Mouse (Mus musculus) E14TG2a.4 (cell line): ENCODE measurements around the gene Adm.

ENCODE experiments used
- H3K27me3 ChIP-seq: 2 replicates; pipeline ENCODE4 v1.6.1; 2014; ENCODE audit warnings: low read length, control low read depth; ENCODE audit not compliant: insufficient read depth
- H3K36me3 ChIP-seq: 2 replicates; pipeline ENCODE4 v1.6.1; 2014; ENCODE audit warnings: low read length, control low read depth; ENCODE audit not compliant: insufficient read depth
- H3K4me1 ChIP-seq: replicated peaks from 2 replicates; pipeline ENCODE4 v1.6.1; 2014; ENCODE audit warnings: low read depth, low read length, control low read depth
- H3K4me3 ChIP-seq: replicated peaks from 2 replicates; pipeline ENCODE4 v1.5.1; 2014; ENCODE audit warnings: mild to moderate bottlenecking, low read length
- H3K9me3 ChIP-seq: 2 replicates; pipeline ENCODE4 v1.6.1; 2014; ENCODE audit warnings: low read length, control low read depth
- CTCF ChIP-seq: conservative IDR thresholded peaks from 2 replicates; pipeline ENCODE4 v1.5.1; 2014; ENCODE audit warnings: low read length
- NANOG ChIP-seq: IDR thresholded peaks from 2 replicates; pipeline ENCODE4 v1.6.1; 2014; ENCODE audit warnings: borderline replicate concordance, low read length, mixed read lengths
- POU5F1 ChIP-seq: IDR thresholded peaks from 2 replicates; pipeline ENCODE4 v1.6.1; 2014; ENCODE audit warnings: low read length, borderline replicate concordance

Gene Adm

GRCm38 (mm10) chr7:110668247-110668646, 40.8 kb downstream of the Adm start:
- H3K4me1 ChIP-seq = peaks cover 14% of the 10 kb centered on the region
- H3K27me3 ChIP-seq = no peaks in the 10 kb centered on the region
- no peaks in the 10 kb centered on the region for H3K36me3 ChIP-seq
- TF ChIP-seq CTCF (no peak), NANOG (no peak), POU5F1 (no peak)
- no peak overlapping the region for H3K4me3 ChIP-seq
- H3K9me3 ChIP-seq = no peaks in the 10 kb centered on the region

GRCm38 (mm10) chr7:110668756-110669155, 41.3 kb downstream of the Adm start:
- Histone ChIP-seq H3K36me3 (no peaks in the 10 kb centered on the region), H3K27me3 (no peaks in the 10 kb centered on the region), H3K9me3 (no peaks in the 10 kb centered on the region), H3K4me3 (no peak overlapping the region), H3K4me1 (peaks cover 14% of the 10 kb centered on the region)
- TF ChIP-seq POU5F1 (no peak), NANOG (no peak), CTCF (no peak)

GRCm38 (mm10) chr7:110671121-110671680, 43.7 kb downstream of the Adm start:
- Histone ChIP-seq H3K4me3 (no peak overlapping the region), H3K27me3 (no peaks in the 10 kb centered on the region), H3K9me3 (no peaks in the 10 kb centered on the region), H3K4me1 (peaks cover 10% of the 10 kb centered on the region), H3K36me3 (no peaks in the 10 kb centered on the region)
- no peak for TF ChIP-seq POU5F1
- no peak for TF ChIP-seq CTCF
